Mouse (Mus musculus) heart, embryonic 15.5 days (tissue): ENCODE data around the gene Lonp2. TPM values are rescaled to one million over a fixed set of nuclear protein-coding genes. Genes with fewer than 3 reads are reported as not detected.
A peak's percentile ranks its signal among the peaks of the same experiment; 100 is the strongest.

ENCODE experiments used
- ATAC-seq: fragments of 200-750 bp; cut with Nextera tagmentation; replicated peaks from 2 replicates; pipeline ENCODE4 v1.8.0; 2017; ENCODE audit warnings: low read depth, moderate TSS enrichment; ENCODE audit not compliant: insufficient number of reproducible peaks, insufficient read depth, low FRiP score
- H3K27ac ChIP-seq: fragments of 300-500 bp; sonication (generic); 2 replicates; pipeline ENCODE4 v1.5.1; 2015; ENCODE audit warnings: mild to moderate bottlenecking, inconsistent platforms
- H3K27me3 ChIP-seq: fragments of 300-500 bp; sonication (generic); 2 replicates; pipeline ENCODE4 v1.6.1; 2015; ENCODE audit warnings: inconsistent platforms
- H3K36me3 ChIP-seq: fragments of 300-500 bp; sonication (generic); 2 replicates; pipeline ENCODE4 v1.6.1; 2015; ENCODE audit warnings: mild to moderate bottlenecking, inconsistent platforms
- H3K4me1 ChIP-seq: fragments of 300-500 bp; sonication (generic); replicated peaks from 2 replicates; pipeline ENCODE4 v1.6.1; 2015; ENCODE audit warnings: inconsistent platforms
- H3K4me2 ChIP-seq: fragments of 300-500 bp; sonication (generic); 2 replicates; pipeline ENCODE4 v1.6.1; 2015; ENCODE audit warnings: inconsistent platforms, mild to moderate bottlenecking, moderate library complexity
- H3K4me3 ChIP-seq: fragments of 300-500 bp; sonication (generic); 2 replicates; pipeline ENCODE4 v1.5.1; 2015; ENCODE audit warnings: mild to moderate bottlenecking, inconsistent platforms
- H3K9ac ChIP-seq: fragments of 300-500 bp; sonication (generic); 2 replicates; pipeline ENCODE4 v1.6.1; 2015; ENCODE audit warnings: mild to moderate bottlenecking, inconsistent platforms
- H3K9me3 ChIP-seq: fragments of 300-500 bp; sonication (generic); replicated peaks from 2 replicates; pipeline ENCODE4 v1.6.1; 2016; ENCODE audit warnings: inconsistent platforms
- WGBS: fragments of 180-500 bp; shearing (Covaris S2); methylation state at CpG from one replicate; pipeline ENCODE4 v1.1.7; 2015; ENCODE audit warnings: mixed read lengths; 5-methylcytosine and 5-hydroxymethylcytosine counted together
- polyA plus RNA-seq: library from polyadenylated mRNA; unstranded; fragments of >200 nt; fragmentation: Nextera tagmentation; extraction: Ambion mirVana; gene quantifications from 2 replicates; pipeline ENCODE4 v1.2.1, GENCODE M21; 2015

Lonp2 gene
- polyA plus RNA-seq, 1 experiment from 2014 or later: 53.8 TPM

- Histone ChIP-seq H3K4me2 (peak overlapping the region; percentile 82), H3K36me3 (no peaks in the 10 kb centered on the region), H3K9me3 (no peaks in the 10 kb centered on the region), H3K4me1 (peaks cover 14% of the 10 kb centered on the region), H3K27me3 (no peaks in the 10 kb centered on the region), H3K27ac (no peak overlapping the region), H3K9ac (peak overlapping the region; percentile 76), H3K4me3 (peak overlapping the region; percentile 96)
- 32% methylated on average over 7 of the region's 7 CpGs for WGBS
- ATAC-seq: no peak
These were observed 1.1 kb downstream of the Lonp2 start for GRCm38 (mm10) chr8:86624915-86625314.

GRCm38 (mm10) chr8:86630212-86630611 is 6.4 kb downstream of the Lonp2 start:
- no peaks in the 10 kb centered on the region for H3K9me3 ChIP-seq
- H3K4me2 ChIP-seq: no peak overlapping the region
- H3K4me1 ChIP-seq: peaks cover 20% of the 10 kb centered on the region
- H3K36me3 ChIP-seq: peaks cover 11% of the 10 kb centered on the region; the same call in 1 of the 2 replicates
- no peak overlapping the region for H3K9ac ChIP-seq
- no peak overlapping the region for H3K4me3 ChIP-seq
- H3K27me3 ChIP-seq: no peaks in the 10 kb centered on the region
- WGBS: 56% methylated on average over 5 of the region's 5 CpGs
- H3K27ac ChIP-seq: no peak overlapping the region
- no peak for ATAC-seq

- Histone ChIP-seq H3K4me3 (no peak overlapping the region), H3K9me3 (no peaks in the 10 kb centered on the region), H3K27ac (no peak overlapping the region), H3K36me3 (peaks cover 18% of the 10 kb centered on the region; the same call in 1 of the 2 replicates), H3K4me2 (no peak overlapping the region), H3K4me1 (peaks cover 17% of the 10 kb centered on the region), H3K27me3 (no peaks in the 10 kb centered on the region), H3K9ac (no peak overlapping the region)
- no peak for ATAC-seq
- 70% methylated on average over 4 of the region's 4 CpGs for WGBS
These were observed 7.6 kb downstream of the Lonp2 start for GRCm38 (mm10) chr8:86631395-86631794.

- peaks cover 60% of the 10 kb centered on the region for H3K36me3 ChIP-seq
- H3K9me3 ChIP-seq: no peaks in the 10 kb centered on the region
- no peak overlapping the region for H3K27ac ChIP-seq
- H3K9ac ChIP-seq: no peak overlapping the region
- no peaks in the 10 kb centered on the region for H3K27me3 ChIP-seq
- no peaks in the 10 kb centered on the region for H3K4me1 ChIP-seq
- H3K4me3 ChIP-seq: no peak overlapping the region
- no peak overlapping the region for H3K4me2 ChIP-seq
- WGBS: 89% methylated on average over 4 of the region's 4 CpGs
- no peak for ATAC-seq
These were observed 14.0 kb downstream of the Lonp2 start for GRCm38 (mm10) chr8:86637826-86638225.

GRCm38 (mm10) chr8:86638981-86639380 is 15.1 kb downstream of the Lonp2 start:
- Histone ChIP-seq H3K27me3 (no peaks in the 10 kb centered on the region), H3K9ac (no peak overlapping the region), H3K36me3 (peaks cover 60% of the 10 kb centered on the region), H3K9me3 (no peaks in the 10 kb centered on the region), H3K4me2 (no peak overlapping the region), H3K4me1 (no peaks in the 10 kb centered on the region), H3K27ac (no peak overlapping the region), H3K4me3 (no peak overlapping the region)
- 78% methylated on average over 4 of the region's 4 CpGs for WGBS
- no peak for ATAC-seq

- Histone ChIP-seq H3K4me3 (no peak overlapping the region), H3K27ac (no peak overlapping the region), H3K9ac (no peak overlapping the region), H3K4me2 (no peak overlapping the region), H3K36me3 (peaks cover 43% of the 10 kb centered on the region), H3K27me3 (no peaks in the 10 kb centered on the region), H3K4me1 (no peaks in the 10 kb centered on the region), H3K9me3 (no peaks in the 10 kb centered on the region)
- no peak for ATAC-seq
- 83% methylated on average over 3 of the region's 3 CpGs for WGBS
These were observed 18.8 kb downstream of the Lonp2 start for GRCm38 (mm10) chr8:86642682-86643081.

- Histone ChIP-seq H3K4me1 (no peaks in the 10 kb centered on the region), H3K4me3 (no peak overlapping the region), H3K27ac (no peak overlapping the region), H3K4me2 (no peak overlapping the region), H3K36me3 (peaks cover 28% of the 10 kb centered on the region; the same call in 1 of the 2 replicates), H3K27me3 (no peaks in the 10 kb centered on the region), H3K9me3 (no peaks in the 10 kb centered on the region), H3K9ac (no peak overlapping the region)
- 95% methylated on average over 4 of the region's 4 CpGs for WGBS
- no peak for ATAC-seq
These were observed 20.8 kb downstream of the Lonp2 start for GRCm38 (mm10) chr8:86644661-86645060.

- H3K27me3 ChIP-seq: no peaks in the 10 kb centered on the region
These were observed 23.9 kb downstream of the Lonp2 start for GRCm38 (mm10) chr8:86647771-86648170.

GRCm38 (mm10) chr8:86651416-86651815 is 27.6 kb downstream of the Lonp2 start:
- Histone ChIP-seq H3K4me3 (no peak overlapping the region), H3K27ac (no peak overlapping the region), H3K36me3 (peaks cover 25% of the 10 kb centered on the region), H3K27me3 (no peaks in the 10 kb centered on the region), H3K4me1 (no peaks in the 10 kb centered on the region), H3K9ac (no peak overlapping the region), H3K4me2 (no peak overlapping the region), H3K9me3 (no peaks in the 10 kb centered on the region)
- no peak for ATAC-seq
- WGBS: 83% methylated on average over 5 of the region's 5 CpGs

More at GRCm38 (mm10) chr8:86647771-86648170, 23.9 kb downstream of the Lonp2 start:
- Histone ChIP-seq H3K9me3 (no peaks in the 10 kb centered on the region), H3K4me2 (no peak overlapping the region), H3K36me3 (peaks cover 23% of the 10 kb centered on the region; the same call in 1 of the 2 replicates), H3K4me1 (no peaks in the 10 kb centered on the region), H3K9ac (no peak overlapping the region), H3K27ac (no peak overlapping the region), H3K4me3 (no peak overlapping the region)
- WGBS: 65% methylated on average over 3 of the region's 3 CpGs
- ATAC-seq: no peak

- no peak overlapping the region for H3K9ac ChIP-seq
- H3K36me3 ChIP-seq: peaks cover 30% of the 10 kb centered on the region
- no peak overlapping the region for H3K27ac ChIP-seq
- 81% methylated on average over 2 of the region's 2 CpGs for WGBS
- ATAC-seq: no peak
- no peaks in the 10 kb centered on the region for H3K27me3 ChIP-seq
- no peaks in the 10 kb centered on the region for H3K9me3 ChIP-seq
- no peak overlapping the region for H3K4me3 ChIP-seq
- no peak overlapping the region for H3K4me2 ChIP-seq
- H3K4me1 ChIP-seq: no peaks in the 10 kb centered on the region
These were observed 28.7 kb downstream of the Lonp2 start for GRCm38 (mm10) chr8:86652546-86652945.

GRCm38 (mm10) chr8:86654578-86654977 is 30.7 kb downstream of the Lonp2 start:
- Histone ChIP-seq H3K27ac (no peak overlapping the region), H3K9ac (no peak overlapping the region), H3K27me3 (no peaks in the 10 kb centered on the region), H3K4me2 (no peak overlapping the region), H3K4me1 (no peaks in the 10 kb centered on the region), H3K36me3 (peaks cover 35% of the 10 kb centered on the region), H3K4me3 (no peak overlapping the region), H3K9me3 (no peaks in the 10 kb centered on the region)
- 85% methylated on average over 1 of the region's 1 CpGs for WGBS
- no peak for ATAC-seq

GRCm38 (mm10) chr8:86668750-86669149 is 44.9 kb downstream of the Lonp2 start:
- Histone ChIP-seq H3K36me3 (peaks cover 43% of the 10 kb centered on the region), H3K27ac (no peak overlapping the region), H3K9ac (no peak overlapping the region), H3K4me1 (no peaks in the 10 kb centered on the region), H3K9me3 (no peaks in the 10 kb centered on the region), H3K27me3 (no peaks in the 10 kb centered on the region), H3K4me3 (no peak overlapping the region), H3K4me2 (no peak overlapping the region)
- ATAC-seq: no peak
